Mouse (Mus musculus) forebrain, postnatal 0 days (tissue): ENCODE results near the gene Eif4a1. TPM values are rescaled to one million over a fixed set of nuclear protein-coding genes. Genes with fewer than 3 reads are reported as not detected.
"Not testable (repeated sequence)": the region's sequence is repeated elsewhere in the genome, so short reads cannot be mapped to it uniquely, and the experiment has no call there.

ENCODE experiments used
- ATAC-seq: fragments of 200-750 bp; cut with Nextera tagmentation; 2 replicates; pipeline ENCODE4 v1.8.0; 2017; ENCODE audit warnings: mild to moderate bottlenecking, moderate library complexity
- DNase-seq: peaks from one replicate; pipeline ENCODE4 v3.0.0-alpha.2; 2015
- H3K27ac ChIP-seq: fragments of 300-500 bp; sonication (generic); 2 replicates; pipeline ENCODE4 v1.5.1; 2014; ENCODE audit warnings: low read depth, mild to moderate bottlenecking, antibody characterized with exemption, low read length, moderate library complexity, mixed read lengths
- H3K27me3 ChIP-seq: fragments of 300-500 bp; sonication (generic); 2 replicates; pipeline ENCODE4 v1.6.1; 2014; ENCODE audit warnings: mild to moderate bottlenecking, low read length, mixed read lengths; ENCODE audit not compliant: insufficient read depth
- H3K36me3 ChIP-seq: fragments of 300-500 bp; sonication (generic); 2 replicates; pipeline ENCODE4 v1.6.1; 2014; ENCODE audit warnings: mild to moderate bottlenecking, moderate library complexity; ENCODE audit not compliant: insufficient read depth
- H3K4me1 ChIP-seq: fragments of 300-500 bp; sonication (generic); 2 replicates; pipeline ENCODE4 v1.6.1; 2014; ENCODE audit warnings: antibody characterized with exemption; ENCODE audit not compliant: insufficient read depth
- H3K4me2 ChIP-seq: fragments of 300-500 bp; sonication (generic); 2 replicates; pipeline ENCODE4 v1.6.1; 2014; ENCODE audit warnings: low read depth, mild to moderate bottlenecking, moderate library complexity
- H3K4me3 ChIP-seq: fragments of 300-500 bp; sonication (generic); 2 replicates; pipeline ENCODE4 v1.5.1; 2014; ENCODE audit warnings: low read depth, low read length, mixed read lengths
- H3K9ac ChIP-seq: fragments of 300-500 bp; sonication (generic); 2 replicates; pipeline ENCODE4 v1.6.1; 2014; ENCODE audit warnings: mild to moderate bottlenecking
- H3K9me3 ChIP-seq: fragments of 300-500 bp; sonication (generic); 2 replicates; pipeline ENCODE4 v1.6.1; 2016; ENCODE audit warnings: low read length
- CTCF ChIP-seq: sonication (generic); IDR thresholded peaks from 2 replicates; pipeline ENCODE4 v1.5.1; 2016; ENCODE audit warnings: antibody characterized with exemption, control low read depth, low read depth
- WGBS: fragments of 180-500 bp; shearing (Covaris S2); extraction: QIAGEN DNeasy Blood & Tissue Kit; methylation state at CpG from one replicate; pipeline ENCODE4 v1.1.7; 2014; 5-methylcytosine and 5-hydroxymethylcytosine counted together
- polyA plus RNA-seq: library from polyadenylated mRNA; unstranded; fragments of >200 nt; fragmentation: Nextera tagmentation; extraction: Ambion mirVana; gene quantifications from 2 replicates; pipeline ENCODE4 v1.2.1, GENCODE M21; 2015
- total RNA-seq: library from RNA; depleted of rRNA; stranded (reverse); fragments of >200 nt; gene quantifications from 2 replicates; pipeline ENCODE4 v1.2.3, GENCODE M21; 2014

The Eif4a1 gene
- total and polyA plus RNA-seq, 2 experiments from 2014 or later, result 614 to 1,003 TPM

DNA sequence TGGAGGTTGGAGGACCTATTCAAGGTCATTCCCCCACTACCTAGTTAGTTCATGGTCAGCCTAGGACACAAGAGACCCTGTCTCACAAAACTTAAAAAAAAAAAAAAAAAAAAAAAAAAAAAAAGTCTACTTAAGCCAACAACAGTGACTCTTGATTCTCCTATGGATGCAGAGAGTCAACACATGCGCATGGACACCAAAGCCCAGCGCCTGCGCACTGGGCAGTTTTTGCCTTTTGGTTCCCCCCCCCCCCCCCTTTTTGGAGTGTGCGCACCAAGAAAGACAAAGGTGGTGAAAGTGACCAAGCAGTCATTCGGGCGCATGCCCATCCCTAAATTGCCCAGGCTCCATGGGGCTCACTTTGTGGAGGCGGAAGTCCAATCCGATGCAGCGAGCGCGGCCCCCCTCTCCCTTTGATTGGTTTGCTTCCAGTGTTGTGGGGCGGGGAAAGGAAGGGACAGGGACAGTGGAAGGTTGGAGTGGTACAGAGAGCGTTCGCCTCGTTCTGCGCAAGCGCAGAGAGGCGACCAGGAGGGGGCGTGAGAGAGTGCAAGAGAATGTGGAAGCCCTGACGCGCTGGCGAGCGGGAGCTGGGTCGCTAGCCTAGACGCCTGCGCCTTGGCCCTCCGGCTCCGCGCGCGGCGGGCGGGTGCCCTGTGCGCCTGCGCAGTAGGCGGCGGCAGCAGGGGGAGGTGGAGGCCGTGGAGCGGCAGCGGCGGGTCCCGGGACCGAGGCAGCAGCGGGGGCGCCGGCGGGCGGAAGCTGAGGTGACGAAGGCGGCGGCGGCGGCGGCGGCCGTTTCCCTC is 39.7 kb downstream of the Eif4a1 start, which contains the start of gene Fxr2:
Fxr2 (plus strand) TSS at position 707 of the 806 bp plus-strand sequence.
- Histone ChIP-seq H3K4me3 (peak within 1 kb of the TSS; percentile 89), H3K27me3 (no peaks in the 10 kb centered on the region), H3K36me3 (no peaks in the 10 kb centered on the region)

DNA sequence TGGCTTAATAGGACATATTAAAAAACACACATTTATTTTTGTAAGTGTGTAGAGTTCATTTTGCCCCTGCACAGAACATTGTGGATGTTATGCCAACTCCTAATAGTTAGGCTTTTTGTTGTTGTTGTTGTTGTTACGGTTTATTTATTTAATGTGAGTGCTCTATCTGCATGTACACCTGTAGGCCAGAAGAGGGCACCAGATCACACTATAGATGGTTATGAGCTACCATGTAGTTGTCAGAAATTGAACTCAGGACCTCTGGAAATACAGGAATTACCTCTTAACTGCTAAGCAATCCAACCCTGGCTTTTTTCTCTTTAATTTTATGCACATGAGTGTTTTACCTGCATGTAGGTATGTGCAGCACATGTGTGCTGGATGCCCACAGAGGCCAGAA is 42.4 kb downstream of the Eif4a1 start:
- 69% methylated on average over 1 of the region's 1 CpGs for WGBS
- H3K27ac ChIP-seq, result no peak overlapping the region
- peak; percentile 44 for TF ChIP-seq CTCF
- H3K4me2 ChIP-seq, result no peak overlapping the region
- H3K4me1 ChIP-seq, result peaks cover 10% of the 10 kb centered on the region
- no peak for ATAC-seq
- no peak for DNase-seq
- H3K9me3 ChIP-seq, result no peaks in the 10 kb centered on the region
- no peaks in the 10 kb centered on the region for H3K27me3 ChIP-seq
- H3K36me3 ChIP-seq, result no peaks in the 10 kb centered on the region
- no peak overlapping the region for H3K4me3 ChIP-seq
- H3K9ac ChIP-seq, result no peak overlapping the region

More for the DNA sequence above, 39.7 kb downstream of the Eif4a1 start, which contains the start of gene Fxr2:
- peak within 1 kb of the TSS; percentile 93 for H3K27ac ChIP-seq
- no peaks in the 10 kb centered on the region for H3K9me3 ChIP-seq
- TF ChIP-seq CTCF, result peak; percentile 90
- H3K4me2 ChIP-seq, result peak within 1 kb of the TSS; percentile 75
- H3K9ac ChIP-seq, result peak within 1 kb of the TSS; percentile 87
- 3% methylated on average over 39 of the region's 56 CpGs for WGBS
- peaks cover 24% of the 10 kb centered on the region for H3K4me1 ChIP-seq
- ATAC-seq (peak; percentile 97), DNase-seq (peak; percentile 100)

DNA sequence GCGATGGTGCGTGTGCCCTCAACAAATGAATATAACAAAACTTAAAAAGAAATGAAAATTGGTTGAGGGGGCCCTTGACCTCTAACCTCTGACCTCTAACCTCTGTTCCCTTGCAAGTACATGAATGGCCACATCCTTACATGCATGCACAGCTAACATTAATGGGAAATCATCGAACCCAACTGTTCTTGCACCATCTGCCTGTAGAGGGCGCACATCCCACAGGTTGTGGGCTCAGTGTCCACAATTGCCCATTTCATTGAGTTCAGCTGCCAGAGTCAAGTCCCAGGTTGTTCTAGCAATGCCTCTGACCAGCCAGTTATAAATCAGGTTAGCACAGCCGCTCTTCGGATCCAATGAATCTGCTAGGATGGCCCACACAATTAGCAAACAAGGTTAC is 43.9 kb downstream of the Eif4a1 start:
- Histone ChIP-seq H3K27me3 (no peaks in the 10 kb centered on the region), H3K4me2 (no peak overlapping the region), H3K36me3 (no peaks in the 10 kb centered on the region), H3K4me3 (no peak overlapping the region), H3K4me1 (peaks cover under 1% of the 10 kb centered on the region; the same call in 1 of the 2 replicates), H3K9ac (no peak overlapping the region), H3K9me3 (no peaks in the 10 kb centered on the region), H3K27ac (no peak overlapping the region)
- ATAC-seq (no peak), DNase-seq (peak; percentile 73)
- WGBS, result 34% methylated on average over 6 of the region's 6 CpGs
- TF ChIP-seq CTCF, result peak; percentile 88

DNA sequence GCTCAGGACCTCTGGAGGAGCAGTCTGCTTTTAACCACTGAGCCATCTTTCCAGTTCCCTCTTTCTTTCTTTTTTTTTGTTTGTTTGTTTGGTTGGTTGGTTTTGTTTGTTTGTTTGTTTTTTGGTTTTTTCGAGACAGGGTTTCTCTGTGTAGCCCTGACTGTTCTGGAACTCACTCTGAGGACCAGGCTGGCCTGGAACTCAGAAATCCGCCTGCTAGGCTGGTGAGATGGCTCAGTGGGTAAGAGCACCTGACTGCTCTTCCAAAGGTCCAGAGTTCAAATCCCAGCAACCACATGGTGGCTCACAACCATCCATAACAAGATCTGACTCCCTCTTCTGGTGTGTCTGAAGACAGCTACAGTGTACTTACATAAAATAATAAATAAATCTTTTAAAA is 47.9 kb downstream of the Eif4a1 start:
- not testable (repeated sequence) for ATAC-seq, H3K4me2 ChIP-seq, H3K36me3 ChIP-seq, H3K9me3 ChIP-seq, H3K4me1 ChIP-seq, H3K27me3 ChIP-seq, H3K27ac ChIP-seq, H3K9ac ChIP-seq, DNase-seq, H3K4me3 ChIP-seq
- WGBS, result 91% methylated on average over 2 of the region's 2 CpGs

DNA sequence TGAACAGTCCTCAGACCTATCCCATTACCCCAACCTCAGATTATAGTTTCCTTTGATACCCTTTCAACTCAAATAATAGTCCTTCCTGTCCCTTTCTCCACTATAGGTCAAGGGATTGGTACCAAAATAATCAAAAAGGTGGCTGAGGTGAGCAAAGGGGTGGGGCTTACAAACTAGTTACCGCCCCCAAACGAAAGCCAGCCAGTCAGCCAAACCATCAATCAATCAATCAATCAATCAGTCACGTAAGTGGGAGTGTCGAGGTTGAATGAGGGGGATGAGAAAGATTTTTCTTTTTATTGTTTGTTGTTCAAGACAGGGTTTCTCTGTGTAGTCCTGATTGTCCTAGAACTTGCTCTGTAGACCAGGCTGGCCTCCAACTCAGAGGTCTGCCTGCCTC is 49.2 kb downstream of the Eif4a1 start:
- Histone ChIP-seq H3K4me2 (peak overlapping the region; percentile 63), H3K27me3 (no peaks in the 10 kb centered on the region), H3K4me1 (peaks cover 9% of the 10 kb centered on the region), H3K27ac (peak overlapping the region; percentile 50; the same call in 1 of the 2 replicates), H3K9ac (peak overlapping the region; percentile 69), H3K9me3 (no peaks in the 10 kb centered on the region), H3K36me3 (no peaks in the 10 kb centered on the region), H3K4me3 (peak overlapping the region; percentile 50; the same call in 1 of the 2 replicates)
- 77% methylated on average over 4 of the region's 4 CpGs for WGBS
- no peak for DNase-seq
- ATAC-seq, result no peak
- TF ChIP-seq CTCF, result no peak

DNA sequence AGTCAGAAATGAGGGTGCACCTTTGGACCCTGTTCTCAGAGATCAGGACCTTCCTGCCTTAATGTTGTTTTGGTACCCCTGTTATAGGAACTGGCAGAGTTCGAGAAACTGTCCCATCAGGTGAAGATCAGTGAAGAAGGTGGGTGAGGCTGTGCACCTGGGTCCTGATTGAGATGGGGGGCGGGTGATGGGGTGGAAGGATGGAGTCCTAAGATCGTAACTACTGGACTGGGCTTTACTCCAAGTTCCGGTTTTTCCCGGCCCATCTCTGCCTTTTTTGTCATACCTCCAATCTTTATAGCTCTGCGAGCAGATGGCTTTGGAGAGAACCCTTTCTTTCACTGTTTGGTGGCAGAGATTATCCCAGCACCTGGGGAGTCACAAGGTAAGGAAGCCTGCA is 49.8 kb downstream of the Eif4a1 start:
- H3K36me3 ChIP-seq, result no peaks in the 10 kb centered on the region
- no peaks in the 10 kb centered on the region for H3K27me3 ChIP-seq
- DNase-seq (peak; percentile 38), ATAC-seq (no peak)
- peaks cover 9% of the 10 kb centered on the region for H3K4me1 ChIP-seq
- H3K27ac ChIP-seq, result peak overlapping the region; percentile 86
- 25% methylated on average over 6 of the region's 6 CpGs for WGBS
- peak overlapping the region; percentile 69 for H3K9ac ChIP-seq
- H3K4me2 ChIP-seq, result peak overlapping the region; percentile 63
- TF ChIP-seq CTCF, result no peak
- H3K4me3 ChIP-seq, result peak overlapping the region; percentile 50
- H3K9me3 ChIP-seq, result no peaks in the 10 kb centered on the region

DNA sequence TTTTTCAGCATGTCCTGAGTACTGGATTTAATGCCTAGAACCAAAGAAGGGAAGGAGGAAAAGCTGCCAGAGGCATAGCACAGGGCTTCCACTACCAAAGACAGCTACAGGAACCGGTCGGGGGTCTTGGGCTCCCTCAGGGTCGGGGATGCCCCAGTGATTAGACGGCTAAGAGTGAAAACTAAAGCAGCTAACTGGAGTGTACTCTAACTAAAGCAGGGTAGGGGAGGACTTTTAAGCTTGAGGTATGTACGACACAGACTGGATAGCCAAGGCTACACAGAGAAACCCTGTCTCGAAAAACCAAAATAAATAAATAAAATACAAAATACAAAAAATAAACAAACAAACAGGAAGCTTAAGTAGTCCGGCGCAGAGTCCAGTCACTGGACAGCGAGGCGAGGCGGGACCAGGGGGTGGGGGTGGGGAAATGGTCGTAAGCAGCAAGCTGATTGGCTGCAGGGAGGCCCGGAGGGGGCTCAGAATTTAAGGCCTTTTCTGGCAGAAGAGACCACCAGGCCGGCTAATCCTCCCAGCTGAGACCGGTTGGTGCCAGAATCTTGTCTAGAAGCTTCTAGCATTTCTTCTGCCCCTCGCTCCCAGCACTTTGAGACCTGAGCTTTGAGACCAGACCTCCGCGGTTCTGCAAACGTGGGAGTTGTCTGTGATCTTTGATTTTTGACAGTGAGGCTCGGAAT is 50.5 kb downstream of the Eif4a1 start, which contains the start of gene Sat2:
Sat2 (plus strand) TSS at position 454 of the 698 bp plus-strand sequence.
- 1% methylated on average over 20 of the region's 20 CpGs for WGBS
- no peaks in the 10 kb centered on the region for H3K9me3 ChIP-seq
- H3K4me3 ChIP-seq, result peak within 1 kb of the TSS; percentile 50
- no peaks in the 10 kb centered on the region for H3K27me3 ChIP-seq
- peaks cover 9% of the 10 kb centered on the region for H3K4me1 ChIP-seq
- ATAC-seq (peak; percentile 93), DNase-seq (peak; percentile 85)
- peak within 1 kb of the TSS; percentile 63 for H3K4me2 ChIP-seq
- H3K27ac ChIP-seq, result peak within 1 kb of the TSS; percentile 86
- H3K36me3 ChIP-seq, result no peaks in the 10 kb centered on the region
- TF ChIP-seq CTCF, result no peak
- H3K9ac ChIP-seq, result peak within 1 kb of the TSS; percentile 69
